ENCODE assay signal across 8 mouse cellular contexts in the genomic region with DNA sequence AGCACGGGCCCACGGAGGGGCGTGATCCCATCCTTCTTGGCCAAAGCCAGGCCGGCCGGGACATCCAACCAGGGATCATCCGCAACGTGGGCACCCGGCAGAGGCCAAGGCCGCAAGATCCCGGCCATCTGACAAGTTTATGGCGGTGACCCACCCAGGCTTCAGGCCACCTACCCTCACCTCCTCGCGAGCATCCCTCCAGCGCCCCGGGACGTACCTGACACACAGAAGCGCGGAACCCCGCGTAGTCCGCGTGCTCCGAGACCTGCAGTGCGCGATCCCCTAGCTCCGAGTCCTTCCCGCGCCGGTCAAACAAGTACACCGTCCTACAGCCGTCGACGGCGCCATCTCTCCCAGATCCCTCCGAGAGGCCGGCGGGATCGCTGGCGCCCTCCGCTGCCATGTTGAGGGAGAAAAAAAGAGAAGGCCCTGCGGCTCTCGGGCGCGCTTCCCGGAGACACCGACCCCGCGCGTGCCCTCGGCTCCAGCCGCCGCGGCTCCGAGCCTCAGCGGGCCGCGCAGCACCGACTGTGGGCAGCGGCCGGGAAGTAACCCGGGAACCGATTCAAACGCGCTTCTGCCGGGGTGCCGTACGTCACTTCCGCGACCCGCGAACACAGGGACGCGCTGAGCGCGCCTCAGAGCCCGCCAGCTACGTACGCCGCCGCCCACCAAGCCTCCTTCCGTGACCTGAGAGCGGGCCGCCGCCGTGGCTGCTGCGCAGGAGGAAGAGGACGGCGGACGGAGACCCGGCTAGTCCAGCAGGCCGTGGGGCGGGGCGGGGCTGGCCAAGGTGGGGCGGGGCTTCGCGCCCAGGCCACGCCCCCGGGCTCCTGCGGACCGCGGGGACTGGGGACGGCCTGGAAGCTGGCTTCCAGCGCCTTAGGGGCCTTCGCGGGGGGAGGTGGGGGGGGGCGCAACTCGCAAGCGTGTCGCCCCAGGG. TPM values are rescaled to one million over a fixed set of nuclear protein-coding genes. Genes with fewer than 3 reads are reported as not detected.
DNase-seq lines count a peak whose midpoint lies in the region; ATAC-seq lines count a peak whose summit lies in the region.

Smchd1 (minus strand) TSS at position 582 of the 943 bp plus-strand sequence.

- peak; percentile 75 for ATAC-seq in inflammation-experienced regulatory T-cells, adult 6 months

- no peaks in the 10 kb centered on the region for H3K9me3 ChIP-seq in megakaryocyte, embryonic 14.5 days

- peak; percentile 97 to 98 for DNase-seq in adrenal gland, adult (ENCODE audit: inconsistent age in 2 of 2, low spot score in 1 of 2)
- DNase-seq in embryo, embryonic 10 days (ENCODE audit: low spot score), result peak; percentile 96
- peak; percentile 92 for DNase-seq in gastrocnemius, postnatal 10 days
- DNase-seq in left cerebral cortex, adult 9 months (ENCODE audit: low spot score in 2 of 2), result peak; percentile 85 to 92
- peak; percentile 91 to 92 for DNase-seq in right cerebral cortex, adult 2 months (ENCODE audit: low spot score in 2 of 2)
- peak; percentile 79 for DNase-seq in urinary bladder, postnatal 10 days (ENCODE audit: low spot score)

- peaks cover 3% of the 10 kb centered on the region for H3K36me3 ChIP-seq in megakaryocyte, embryonic 14.5 days (replicated peaks; ENCODE audit: low read length)

- peak within 1 kb of the TSS; percentile 98 for H3K4me3 ChIP-seq in megakaryocyte, embryonic 14.5 days (replicated peaks)

- no peaks in the 10 kb centered on the region for H3K27me3 ChIP-seq in megakaryocyte, embryonic 14.5 days (replicated peaks)

- H3K4me1 ChIP-seq in megakaryocyte, embryonic 14.5 days, result peaks cover 45% of the 10 kb centered on the region

RNA-seq across cellular contexts. Expression of gene Smchd1, which starts in this region (rescaled TPM):
- total RNA-seq in gastrocnemius, postnatal 10 days (2021), result 10 to 100 TPM; 16.5 to 21.5 TPM
- polyA plus RNA-seq in inflammation-experienced regulatory T-cells, adult 6 months (2017; shearing (Covaris generic)), result 10 to 100 TPM; 81.6 to 95.6 (median 91.5) TPM
- polyA plus RNA-seq in megakaryocyte, embryonic 14.5 days (2012; ENCODE audit: insufficient read depth, low replicate concordance), result 1.8 and 4.1 TPM in 2 replicates

Comparison
In these comparisons a context has a peak if more than half of its experiments do, and no peak if none do; other contexts are left out.
1. Peak in every context shown above with its lines: DNase-seq, ATAC-seq and H3K4me3 ChIP-seq.
2. RNA of gene Smchd1 (polyA plus RNA-seq): 81.6 to 95.6 TPM in inflammation-experienced regulatory T-cells, adult 6 months; 1.8 to 4.1 TPM in megakaryocyte, embryonic 14.5 days; every median in the first group is over 10 times any median in the second.